Mouse (Mus musculus) liver, embryonic 15.5 days (tissue): Measurements from ENCODE around the gene Znhit1. TPM values are rescaled to one million over a fixed set of nuclear protein-coding genes. Genes with fewer than 3 reads are reported as not detected.

Source experiments
- ATAC-seq: fragments of 200-750 bp; cut with Nextera tagmentation; 2 replicates; pipeline ENCODE4 v1.8.0; 2017; ENCODE audit warnings: moderate number of reproducible peaks, mild to moderate bottlenecking, moderate library complexity; ENCODE audit not compliant: insufficient read depth
- H3K27ac ChIP-seq: fragments of 300-500 bp; sonication (generic); replicated peaks from 2 replicates; pipeline ENCODE4 v1.5.1; 2015; ENCODE audit warnings: mild to moderate bottlenecking, inconsistent platforms
- H3K27me3 ChIP-seq: fragments of 300-500 bp; sonication (generic); 2 replicates; pipeline ENCODE4 v1.6.1; 2015; ENCODE audit warnings: mild to moderate bottlenecking, inconsistent platforms
- H3K36me3 ChIP-seq: fragments of 300-500 bp; sonication (generic); replicated peaks from 2 replicates; pipeline ENCODE4 v1.6.1; 2015; ENCODE audit warnings: moderate library complexity, mild to moderate bottlenecking, inconsistent platforms
- H3K4me1 ChIP-seq: fragments of 300-500 bp; sonication (generic); replicated peaks from 2 replicates; pipeline ENCODE4 v1.6.1; 2015; ENCODE audit warnings: inconsistent platforms
- H3K4me2 ChIP-seq: fragments of 300-500 bp; sonication (generic); 2 replicates; pipeline ENCODE4 v1.6.1; 2015; ENCODE audit warnings: moderate library complexity, mild to moderate bottlenecking, inconsistent platforms
- H3K4me3 ChIP-seq: fragments of 300-500 bp; sonication (generic); replicated peaks from 2 replicates; pipeline ENCODE4 v1.5.1; 2015; ENCODE audit warnings: mild to moderate bottlenecking, inconsistent platforms
- H3K9ac ChIP-seq: fragments of 300-500 bp; sonication (generic); 2 replicates; pipeline ENCODE4 v1.6.1; 2015; ENCODE audit warnings: moderate library complexity, mild to moderate bottlenecking, inconsistent platforms
- H3K9me3 ChIP-seq: fragments of 300-500 bp; sonication (generic); replicated peaks from 2 replicates; pipeline ENCODE4 v1.6.1; 2016; ENCODE audit warnings: inconsistent platforms
- WGBS: fragments of 180-500 bp; shearing (Covaris S2); methylation state at CpG from one replicate; pipeline ENCODE4 v1.1.7; 2015; ENCODE audit warnings: mixed read lengths; ENCODE audit not compliant: insufficient replicate concordance; 5-methylcytosine and 5-hydroxymethylcytosine counted together
- polyA plus RNA-seq: library from polyadenylated mRNA; unstranded; fragments of >200 nt; fragmentation: Nextera tagmentation; extraction: Ambion mirVana; gene quantifications from 2 replicates; pipeline ENCODE4 v1.2.1, GENCODE M21; 2015

Gene Znhit1
- polyA plus RNA-seq, 1 experiment from 2014 or later, result 50.6 TPM

GRCm38 (mm10) chr5:136986695-136987137 lies 1.1 kb downstream of the Znhit1 start, which contains the start of gene Plod3:
TSS of gene Plod3 (plus strand) at chr5:136987019.
- Histone ChIP-seq H3K27me3 (no peaks in the 10 kb centered on the region), H3K4me2 (peak within 1 kb of the TSS; percentile 98), H3K9me3 (no peaks in the 10 kb centered on the region), H3K4me3 (peak within 1 kb of the TSS; percentile 93), H3K27ac (peak within 1 kb of the TSS; percentile 92), H3K4me1 (peaks cover 29% of the 10 kb centered on the region), H3K36me3 (peaks cover 27% of the 10 kb centered on the region), H3K9ac (peak within 1 kb of the TSS; percentile 92)
- under 1% methylated on average over 26 of the region's 26 CpGs for whole genome bisulfite sequencing
- peak; percentile 93 for ATAC-seq

GRCm38 (mm10) chr5:136984828-136985227 lies 3.0 kb downstream of the Znhit1 start:
- no peak for ATAC-seq
- Histone ChIP-seq H3K36me3 (peaks cover 15% of the 10 kb centered on the region), H3K4me2 (no peak overlapping the region), H3K4me1 (peaks cover 29% of the 10 kb centered on the region), H3K27ac (no peak overlapping the region), H3K9ac (no peak overlapping the region), H3K9me3 (no peaks in the 10 kb centered on the region), H3K27me3 (no peaks in the 10 kb centered on the region), H3K4me3 (no peak overlapping the region)
- WGBS, result 63% methylated on average over 14 of the region's 14 CpGs

GRCm38 (mm10) chr5:136982338-136982930 lies 5.4 kb downstream of the Znhit1 start:
- no peaks in the 10 kb centered on the region for H3K9me3 ChIP-seq
- H3K27me3 ChIP-seq, result no peaks in the 10 kb centered on the region
- no peak overlapping the region for H3K27ac ChIP-seq
- H3K36me3 ChIP-seq, result peaks cover 13% of the 10 kb centered on the region
- WGBS, result 57% methylated on average over 15 of the region's 16 CpGs
- H3K9ac ChIP-seq, result no peak overlapping the region
- no peak overlapping the region for H3K4me2 ChIP-seq
- no peak for ATAC-seq
- peaks cover 17% of the 10 kb centered on the region for H3K4me1 ChIP-seq
- no peak overlapping the region for H3K4me3 ChIP-seq

GRCm38 (mm10) chr5:136980974-136981373 lies 6.8 kb downstream of the Znhit1 start:
- Histone ChIP-seq H3K9ac (no peak overlapping the region), H3K4me3 (no peak overlapping the region)
- 73% methylated on average over 8 of the region's 8 CpGs for WGBS

GRCm38 (mm10) chr5:136979762-136980161 lies 8.1 kb downstream of the Znhit1 start:
- WGBS, result 67% methylated on average over 2 of the region's 2 CpGs
- no peaks in the 10 kb centered on the region; the same call in 1 of the 2 replicates for H3K4me1 ChIP-seq
- no peak for ATAC-seq
- H3K9ac ChIP-seq, result no peak overlapping the region
- no peaks in the 10 kb centered on the region for H3K9me3 ChIP-seq
- no peaks in the 10 kb centered on the region for H3K27me3 ChIP-seq
- H3K36me3 ChIP-seq, result peaks cover 13% of the 10 kb centered on the region
- H3K27ac ChIP-seq, result peak overlapping the region; percentile 42; the same call in 1 of the 2 replicates
- H3K4me3 ChIP-seq, result no peak overlapping the region
- H3K4me2 ChIP-seq, result no peak overlapping the region

More at GRCm38 (mm10) chr5:136980974-136981373, 6.8 kb downstream of the Znhit1 start:
- peaks cover 11% of the 10 kb centered on the region for H3K4me1 ChIP-seq
- ATAC-seq, result no peak
- H3K9me3 ChIP-seq, result no peaks in the 10 kb centered on the region
- H3K36me3 ChIP-seq, result peaks cover 13% of the 10 kb centered on the region
- no peak overlapping the region for H3K4me2 ChIP-seq
- no peak overlapping the region for H3K27ac ChIP-seq
- no peaks in the 10 kb centered on the region for H3K27me3 ChIP-seq

- no peaks in the 10 kb centered on the region for H3K9me3 ChIP-seq
- H3K36me3 ChIP-seq, result peaks cover 13% of the 10 kb centered on the region
- no peak overlapping the region for H3K4me2 ChIP-seq
- ATAC-seq, result no peak
- no peaks in the 10 kb centered on the region; the same call in 1 of the 2 replicates for H3K4me1 ChIP-seq
- 37% methylated on average over 4 of the region's 4 CpGs for WGBS
- H3K27ac ChIP-seq, result peak overlapping the region; percentile 45; the same call in 1 of the 2 replicates
- no peak overlapping the region for H3K9ac ChIP-seq
- H3K4me3 ChIP-seq, result no peak overlapping the region
- no peaks in the 10 kb centered on the region; the same call in 1 of the 2 replicates for H3K27me3 ChIP-seq
Measured at GRCm38 (mm10) chr5:136977769-136978168, 10.1 kb downstream of the Znhit1 start.

GRCm38 (mm10) chr5:136973670-136974069 lies 14.2 kb downstream of the Znhit1 start:
- no peak for ATAC-seq
- 39% methylated on average over 8 of the region's 8 CpGs for WGBS
- Histone ChIP-seq H3K9ac (no peak overlapping the region), H3K27me3 (no peaks in the 10 kb centered on the region; the same call in 1 of the 2 replicates), H3K9me3 (no peaks in the 10 kb centered on the region), H3K4me1 (peaks cover 2% of the 10 kb centered on the region; the same call in 1 of the 2 replicates), H3K4me2 (0 out of 2 replicates have a peak overlapping the region, but pooled peaks have one; percentile 11), H3K36me3 (no peaks in the 10 kb centered on the region), H3K27ac (peak overlapping the region; percentile 33), H3K4me3 (no peak overlapping the region)

GRCm38 (mm10) chr5:136970703-136971102 lies 17.1 kb downstream of the Znhit1 start:
- 40% methylated on average over 1 of the region's 1 CpGs for WGBS
- peaks cover 14% of the 10 kb centered on the region for H3K36me3 ChIP-seq
- H3K9me3 ChIP-seq, result no peaks in the 10 kb centered on the region
- H3K4me1 ChIP-seq, result peaks cover 25% of the 10 kb centered on the region
- H3K4me2 ChIP-seq, result no peak overlapping the region
- H3K9ac ChIP-seq, result no peak overlapping the region
- ATAC-seq, result peak; percentile 42; the same call in 1 of the 2 replicates
- H3K27ac ChIP-seq, result no peak overlapping the region
- H3K27me3 ChIP-seq, result no peaks in the 10 kb centered on the region; the same call in 1 of the 2 replicates
- H3K4me3 ChIP-seq, result no peak overlapping the region

GRCm38 (mm10) chr5:136967592-136967991 lies 20.2 kb downstream of the Znhit1 start:
- no peak overlapping the region for H3K4me2 ChIP-seq
- no peak for ATAC-seq
- 81% methylated on average over 10 of the region's 10 CpGs for WGBS
- H3K27me3 ChIP-seq, result no peaks in the 10 kb centered on the region
- peaks cover 56% of the 10 kb centered on the region for H3K4me1 ChIP-seq
- H3K4me3 ChIP-seq, result no peak overlapping the region
- H3K27ac ChIP-seq, result peak overlapping the region; percentile 92
- no peaks in the 10 kb centered on the region for H3K9me3 ChIP-seq
- no peak overlapping the region for H3K9ac ChIP-seq
- H3K36me3 ChIP-seq, result peaks cover 41% of the 10 kb centered on the region

- Histone ChIP-seq H3K4me1 (peaks cover 58% of the 10 kb centered on the region), H3K4me3 (no peak overlapping the region), H3K9ac (0 out of 2 replicates have a peak overlapping the region, but pooled peaks have one; percentile 45), H3K4me2 (0 out of 2 replicates have a peak overlapping the region, but pooled peaks have one; percentile 63), H3K36me3 (peaks cover 41% of the 10 kb centered on the region), H3K27me3 (no peaks in the 10 kb centered on the region), H3K9me3 (no peaks in the 10 kb centered on the region), H3K27ac (peak overlapping the region; percentile 92)
- 79% methylated on average over 4 of the region's 4 CpGs for WGBS
- ATAC-seq, result no peak
Measured at GRCm38 (mm10) chr5:136966861-136967455, 20.9 kb downstream of the Znhit1 start.

GRCm38 (mm10) chr5:136966331-136966730 lies 21.5 kb downstream of the Znhit1 start, which contains the start of gene Cldn15:
TSS of gene Cldn15 (plus strand) at chr5:136966616.
- Histone ChIP-seq H3K36me3 (peaks cover 41% of the 10 kb centered on the region), H3K27me3 (no peaks in the 10 kb centered on the region), H3K4me1 (peaks cover 63% of the 10 kb centered on the region), H3K4me3 (peak within 1 kb of the TSS; percentile 27; the same call in 1 of the 2 replicates), H3K9me3 (no peaks in the 10 kb centered on the region), H3K27ac (peak within 1 kb of the TSS; percentile 92), H3K9ac (peak within 1 kb of the TSS; percentile 45), H3K4me2 (peak within 1 kb of the TSS; percentile 63)
- ATAC-seq, result no peak
- WGBS, result 53% methylated on average over 6 of the region's 6 CpGs
